Mouse (Mus musculus): ENCODE measurements around the gene Cald1. TPM values are rescaled to one million over a fixed set of nuclear protein-coding genes. Genes with fewer than 3 reads are reported as not detected.

Cald1 gene
- polyA plus RNA-seq, 1 experiment from 2014 or later, result 66.1 TPM

GRCm38 (mm10) chr6:34750487-34751120 is 152.3 kb downstream of the Cald1 start:
- no peak overlapping the region for H3K4me3 ChIP-seq (ENCODE audit: low read length)
- no peaks in the 10 kb centered on the region for H3K27me3 ChIP-seq (replicated peaks; ENCODE audit: control insufficient read depth, insufficient read depth, low read length)
- WGBS, result 82% methylated on average over 7 of the region's 7 CpGs
- no peaks in the 10 kb centered on the region for H3K4me1 ChIP-seq (ENCODE audit: control insufficient read depth, insufficient read depth, low read depth, low read length)
- ATAC-seq, result no peak
- no peaks in the 10 kb centered on the region for H3K9me3 ChIP-seq (ENCODE audit: control insufficient read depth, low read length)
- H3K9ac ChIP-seq (ENCODE audit: low read depth, low read length), result no peak overlapping the region
- no peaks in the 10 kb centered on the region; the same call in 1 of the 2 replicates for H3K36me3 ChIP-seq (ENCODE audit: control insufficient read depth, insufficient read depth, low read length)
- no peak overlapping the region for H3K27ac ChIP-seq (ENCODE audit: low read depth, low read length)
- no peak overlapping the region for H3K4me2 ChIP-seq (ENCODE audit: low read length)

- H3K4me3 ChIP-seq (ENCODE audit: low read length), result no peak overlapping the region
- no peak overlapping the region for H3K9ac ChIP-seq (ENCODE audit: low read depth, low read length)
- no peaks in the 10 kb centered on the region for H3K4me1 ChIP-seq (ENCODE audit: control insufficient read depth, insufficient read depth, low read depth, low read length)
- H3K9me3 ChIP-seq (ENCODE audit: control insufficient read depth, low read length), result no peaks in the 10 kb centered on the region
- H3K27ac ChIP-seq (ENCODE audit: low read depth, low read length), result no peak overlapping the region
- no peak overlapping the region for H3K4me2 ChIP-seq (ENCODE audit: low read length)
- no peak for ATAC-seq
- H3K27me3 ChIP-seq (replicated peaks; ENCODE audit: control insufficient read depth, insufficient read depth, low read length), result no peaks in the 10 kb centered on the region
- no peaks in the 10 kb centered on the region; the same call in 1 of the 2 replicates for H3K36me3 ChIP-seq (ENCODE audit: control insufficient read depth, insufficient read depth, low read length)
These were observed 153.3 kb downstream of the Cald1 start for GRCm38 (mm10) chr6:34751625-34752024.

- Histone ChIP-seq H3K27ac (ENCODE audit: low read depth, low read length) (no peak overlapping the region), H3K27me3 (replicated peaks; ENCODE audit: control insufficient read depth, insufficient read depth, low read length) (no peaks in the 10 kb centered on the region), H3K4me2 (ENCODE audit: low read length) (no peak overlapping the region), H3K4me1 (ENCODE audit: control insufficient read depth, insufficient read depth, low read depth, low read length) (no peaks in the 10 kb centered on the region), H3K4me3 (ENCODE audit: low read length) (no peak overlapping the region), H3K9ac (ENCODE audit: low read depth, low read length) (no peak overlapping the region), H3K36me3 (ENCODE audit: control insufficient read depth, insufficient read depth, low read length) (no peaks in the 10 kb centered on the region; the same call in 1 of the 2 replicates), H3K9me3 (ENCODE audit: control insufficient read depth, low read length) (no peaks in the 10 kb centered on the region)
- 36% methylated on average over 5 of the region's 5 CpGs for WGBS
- peak; percentile 81 for ATAC-seq
These were observed 156.1 kb downstream of the Cald1 start for GRCm38 (mm10) chr6:34754448-34754847.

- H3K27ac ChIP-seq (ENCODE audit: low read depth, low read length), result no peak overlapping the region
- no peak for ATAC-seq
- H3K4me1 ChIP-seq (ENCODE audit: control insufficient read depth, insufficient read depth, low read depth, low read length), result no peaks in the 10 kb centered on the region
- H3K9me3 ChIP-seq (ENCODE audit: control insufficient read depth, low read length), result no peaks in the 10 kb centered on the region
- no peaks in the 10 kb centered on the region for H3K27me3 ChIP-seq (replicated peaks; ENCODE audit: control insufficient read depth, insufficient read depth, low read length)
- WGBS, result 88% methylated on average over 2 of the region's 2 CpGs
- no peak overlapping the region for H3K4me3 ChIP-seq (ENCODE audit: low read length)
- no peak overlapping the region for H3K4me2 ChIP-seq (ENCODE audit: low read length)
- no peaks in the 10 kb centered on the region; the same call in 1 of the 2 replicates for H3K36me3 ChIP-seq (ENCODE audit: control insufficient read depth, insufficient read depth, low read length)
- H3K9ac ChIP-seq (ENCODE audit: low read depth, low read length), result no peak overlapping the region
These were observed 160.0 kb downstream of the Cald1 start for GRCm38 (mm10) chr6:34758340-34758739.

- no peaks in the 10 kb centered on the region; the same call in 1 of the 2 replicates for H3K36me3 ChIP-seq (ENCODE audit: control insufficient read depth, insufficient read depth, low read length)
These were observed 161.7 kb downstream of the Cald1 start for GRCm38 (mm10) chr6:34760023-34760422.

GRCm38 (mm10) chr6:34765721-34766120 is 167.4 kb downstream of the Cald1 start:
- H3K27me3 ChIP-seq (replicated peaks; ENCODE audit: control insufficient read depth, insufficient read depth, low read length), result no peaks in the 10 kb centered on the region
- WGBS, result 93% methylated on average over 5 of the region's 5 CpGs
- H3K9me3 ChIP-seq (ENCODE audit: control insufficient read depth, low read length), result no peaks in the 10 kb centered on the region
- no peak overlapping the region for H3K27ac ChIP-seq (ENCODE audit: low read depth, low read length)
- no peak for ATAC-seq
- H3K4me3 ChIP-seq (ENCODE audit: low read length), result no peak overlapping the region
- H3K4me1 ChIP-seq (ENCODE audit: control insufficient read depth, insufficient read depth, low read depth, low read length), result no peaks in the 10 kb centered on the region
- no peaks in the 10 kb centered on the region for H3K36me3 ChIP-seq (ENCODE audit: control insufficient read depth, insufficient read depth, low read length)
- H3K4me2 ChIP-seq (ENCODE audit: low read length), result no peak overlapping the region
- H3K9ac ChIP-seq (ENCODE audit: low read depth, low read length), result no peak overlapping the region

More at GRCm38 (mm10) chr6:34760023-34760422, 161.7 kb downstream of the Cald1 start:
- no peak for ATAC-seq
- H3K9me3 ChIP-seq (ENCODE audit: control insufficient read depth, low read length), result no peaks in the 10 kb centered on the region
- no peak overlapping the region for H3K9ac ChIP-seq (ENCODE audit: low read depth, low read length)
- no peak overlapping the region for H3K4me2 ChIP-seq (ENCODE audit: low read length)
- no peaks in the 10 kb centered on the region for H3K27me3 ChIP-seq (replicated peaks; ENCODE audit: control insufficient read depth, insufficient read depth, low read length)
- H3K27ac ChIP-seq (ENCODE audit: low read depth, low read length), result no peak overlapping the region
- no peaks in the 10 kb centered on the region for H3K4me1 ChIP-seq (ENCODE audit: control insufficient read depth, insufficient read depth, low read depth, low read length)
- 43% methylated on average over 4 of the region's 4 CpGs for WGBS
- no peak overlapping the region for H3K4me3 ChIP-seq (ENCODE audit: low read length)

- peaks cover 6% of the 10 kb centered on the region; the same call in 1 of the 2 replicates for H3K36me3 ChIP-seq (ENCODE audit: control insufficient read depth, insufficient read depth, low read length)
- ATAC-seq, result no peak
- no peak overlapping the region for H3K4me2 ChIP-seq (ENCODE audit: low read length)
- H3K4me1 ChIP-seq (ENCODE audit: control insufficient read depth, insufficient read depth, low read depth, low read length), result no peaks in the 10 kb centered on the region
- no peaks in the 10 kb centered on the region for H3K9me3 ChIP-seq (ENCODE audit: control insufficient read depth, low read length)
- no peak overlapping the region for H3K9ac ChIP-seq (ENCODE audit: low read depth, low read length)
- H3K27ac ChIP-seq (ENCODE audit: low read depth, low read length), result no peak overlapping the region
- H3K4me3 ChIP-seq (ENCODE audit: low read length), result no peak overlapping the region
- 84% methylated on average over 2 of the region's 2 CpGs for WGBS
- H3K27me3 ChIP-seq (replicated peaks; ENCODE audit: control insufficient read depth, insufficient read depth, low read length), result no peaks in the 10 kb centered on the region
These were observed 171.7 kb downstream of the Cald1 start for GRCm38 (mm10) chr6:34769984-34770383.

GRCm38 (mm10) chr6:34770491-34770890 is 172.2 kb downstream of the Cald1 start:
- Histone ChIP-seq H3K4me2 (ENCODE audit: low read length) (no peak overlapping the region), H3K36me3 (ENCODE audit: control insufficient read depth, insufficient read depth, low read length) (peaks cover 6% of the 10 kb centered on the region; the same call in 1 of the 2 replicates), H3K27me3 (replicated peaks; ENCODE audit: control insufficient read depth, insufficient read depth, low read length) (no peaks in the 10 kb centered on the region), H3K4me3 (ENCODE audit: low read length) (no peak overlapping the region), H3K27ac (ENCODE audit: low read depth, low read length) (no peak overlapping the region), H3K9me3 (ENCODE audit: control insufficient read depth, low read length) (no peaks in the 10 kb centered on the region), H3K9ac (ENCODE audit: low read depth, low read length) (no peak overlapping the region), H3K4me1 (ENCODE audit: control insufficient read depth, insufficient read depth, low read depth, low read length) (no peaks in the 10 kb centered on the region)
- WGBS, result 86% methylated on average over 6 of the region's 6 CpGs
- no peak for ATAC-seq

- Histone ChIP-seq H3K27me3 (replicated peaks; ENCODE audit: control insufficient read depth, insufficient read depth, low read length) (no peaks in the 10 kb centered on the region), H3K9me3 (ENCODE audit: control insufficient read depth, low read length) (no peaks in the 10 kb centered on the region), H3K4me3 (ENCODE audit: low read length) (no peak overlapping the region), H3K36me3 (ENCODE audit: control insufficient read depth, insufficient read depth, low read length) (peaks cover 3% of the 10 kb centered on the region; the same call in 1 of the 2 replicates), H3K4me2 (ENCODE audit: low read length) (no peak overlapping the region), H3K27ac (ENCODE audit: low read depth, low read length) (no peak overlapping the region), H3K4me1 (ENCODE audit: control insufficient read depth, insufficient read depth, low read depth, low read length) (peaks cover 2% of the 10 kb centered on the region; the same call in 1 of the 2 replicates), H3K9ac (ENCODE audit: low read depth, low read length) (no peak overlapping the region)
- ATAC-seq, result no peak
These were observed 178.1 kb downstream of the Cald1 start for GRCm38 (mm10) chr6:34776396-34776795.
